Mouse (Mus musculus) CH12.LX (cell line): Measurements from ENCODE around the gene Cacul1. TPM values are rescaled to one million over a fixed set of nuclear protein-coding genes. Genes with fewer than 3 reads are reported as not detected.

ENCODE experiments used
- DNase-seq: peaks from one replicate; pipeline ENCODE4 v3.0.0-alpha.2; 2013; ENCODE audit errors: extremely low read depth
- H3K27ac ChIP-seq: 2 replicates; pipeline ENCODE4 v1.5.1; 2012; ENCODE audit warnings: low read depth, mild to moderate bottlenecking, control low read depth, moderate library complexity; ENCODE audit not compliant: insufficient read depth
- H3K27me3 ChIP-seq: replicated peaks from 2 replicates; pipeline ENCODE3; 2012; ENCODE audit warnings: inconsistent platforms
- H3K36me3 ChIP-seq, 2 experiments: replicated peaks in 1 of 2; 2 replicates each; pipeline versions ENCODE3 to v1.6.1; 2012; ENCODE audit warnings: inconsistent platforms in 1 of 2, low read length in 1 of 2, mild to moderate bottlenecking in 1 of 2, mixed read lengths in 1 of 2, moderate library complexity in 1 of 2; ENCODE audit not compliant: control insufficient read depth in 1 of 2, insufficient read depth in 1 of 2
- H3K4me1 ChIP-seq, 2 experiments: 2 replicates each; pipeline ENCODE4 v1.6.1; 2012; ENCODE audit warnings: inconsistent platforms in 1 of 2, moderate library complexity in 1 of 2; ENCODE audit not compliant: insufficient read depth in 2 of 2, control insufficient read depth in 1 of 2
- H3K4me2 ChIP-seq: 2 replicates; pipeline ENCODE4 v1.6.1; 2012; ENCODE audit warnings: low read depth, mild to moderate bottlenecking, control low read depth; ENCODE audit not compliant: poor library complexity, insufficient read depth, severe bottlenecking
- H3K4me3 ChIP-seq, 3 experiments: fragments of 150-350 bp in 1 of 3; sonication (generic) in 1 of 3; replicated peaks in 1 of 3; 2 replicates each; pipeline versions ENCODE3 to v1.5.1; 2011 to 2012; ENCODE audit warnings: low read depth in 2 of 3, low read length in 2 of 3, mild to moderate bottlenecking in 2 of 3, moderate library complexity in 2 of 3, control low read depth in 1 of 3, improper control_type of control experiment in 1 of 3, inconsistent platforms in 1 of 3, mixed read lengths in 1 of 3; ENCODE audit not compliant: poor library complexity in 1 of 3
- H3K79me2 ChIP-seq: replicated peaks from 2 replicates; pipeline ENCODE4 v1.6.1; 2012; ENCODE audit warnings: mild to moderate bottlenecking, moderate library complexity; ENCODE audit not compliant: control insufficient read depth, poor library complexity, insufficient read depth, severe bottlenecking; ENCODE audit errors: extremely low read depth
- H3K9ac ChIP-seq: 2 replicates; pipeline ENCODE4 v1.6.1; 2012; ENCODE audit warnings: low read depth, mild to moderate bottlenecking, control low read depth, moderate library complexity; ENCODE audit not compliant: insufficient read depth
- H3K9me3 ChIP-seq: replicated peaks from 2 replicates; pipeline ENCODE3; 2012; ENCODE audit warnings: low read length, inconsistent platforms, mixed read lengths
- GABPA ChIP-seq: IDR thresholded peaks from 2 replicates; pipeline ENCODE4 v1.6.1; 2012; ENCODE audit warnings: low read depth, low read length, improper control_type of control experiment, inconsistent platforms; ENCODE audit not compliant: insufficient replicate concordance
- IRF4 ChIP-seq: IDR thresholded peaks from 2 replicates; pipeline ENCODE4 v1.6.1; 2014; ENCODE audit warnings: low read depth, mild to moderate bottlenecking, inconsistent platforms, low read length, improper control_type of control experiment
- KAT2A ChIP-seq: IDR thresholded peaks from 2 replicates; pipeline ENCODE4 v1.6.1; 2012; ENCODE audit warnings: low read length, improper control_type of control experiment, inconsistent platforms; ENCODE audit not compliant: insufficient replicate concordance
- MAX ChIP-seq: IDR thresholded peaks from 2 replicates; pipeline ENCODE4 v1.6.1; 2011; ENCODE audit warnings: low read length, improper control_type of control experiment
- MAZ ChIP-seq: IDR thresholded peaks from 2 replicates; pipeline ENCODE4 v1.6.1; 2012; ENCODE audit warnings: low read depth, mild to moderate bottlenecking, inconsistent platforms, low read length, improper control_type of control experiment, moderate library complexity
- MYC ChIP-seq: IDR thresholded peaks from 2 replicates; pipeline ENCODE4 v1.6.1; 2011; ENCODE audit warnings: low read depth, mild to moderate bottlenecking, improper control_type of control experiment, low read length
- NRF1 ChIP-seq: IDR thresholded peaks from 2 replicates; pipeline ENCODE4 v1.6.1; 2014; ENCODE audit warnings: low read depth, mild to moderate bottlenecking, inconsistent platforms, low read length, improper control_type of control experiment, moderate library complexity
- SIN3A ChIP-seq: IDR thresholded peaks from 2 replicates; pipeline ENCODE4 v1.6.1; 2012; ENCODE audit warnings: low read length, improper control_type of control experiment, inconsistent platforms
- USF1 ChIP-seq: IDR thresholded peaks from 2 replicates; pipeline ENCODE4 v1.6.1; 2014; ENCODE audit warnings: low read depth, mild to moderate bottlenecking, inconsistent platforms, low read length, improper control_type of control experiment
- USF2 ChIP-seq: conservative IDR thresholded peaks from 2 replicates; pipeline ENCODE4 v1.6.1; 2011; ENCODE audit warnings: low read depth, low read length, improper control_type of control experiment
- ZC3H11A ChIP-seq: IDR thresholded peaks from 2 replicates; pipeline ENCODE4 v1.6.1; 2012; ENCODE audit warnings: low read depth, mild to moderate bottlenecking, inconsistent platforms, low read length, improper control_type of control experiment
- ZNF384 ChIP-seq: IDR thresholded peaks from 2 replicates; pipeline ENCODE4 v1.6.1; 2012; ENCODE audit warnings: low read depth, low read length, improper control_type of control experiment, inconsistent platforms
- dilution Hi-C: fragments of 300-500 bp; cut with MboI; formaldehyde crosslinking; loops from 2 replicates; pipeline ENCODE4 v1.14.3; 2020; ENCODE audit warnings: low sequenced_read_pairs; ENCODE audit not compliant: extremely low pct_unique_long_range_greater_than_20kb, extremely low pct_ligation_motif_present
- in situ Hi-C: fragments of 300-500 bp; cut with MboI; formaldehyde crosslinking; loops from 3 replicates; pipeline ENCODE4 v1.14.3; 2019; ENCODE audit warnings: low sequenced_read_pairs, low pct_ligation_motif_present, low pct_unique_long_range_greater_than_20kb, mixed read lengths
- polyA plus RNA-seq: library from polyadenylated mRNA; unstranded; fragments of >175 nt; gene quantifications from 2 replicates; pipeline ENCODE4 v1.2.1, GENCODE M21; 2012; ENCODE audit warnings: low read depth; ENCODE audit not compliant: insufficient read length
- total RNA-seq, 2 experiments: library from RNA; depleted of rRNA; stranded (reverse); fragments of 300-350 nt in 1 of 2; fragments of >200 nt in 1 of 2; gene quantifications; 2 replicates each; pipeline ENCODE4 v1.2.3; 2012 to 2014

Cacul1 gene
- total and polyA plus RNA-seq, 3 experiments, result 17.8 to 45.7 (median 44.6) TPM

DNA sequence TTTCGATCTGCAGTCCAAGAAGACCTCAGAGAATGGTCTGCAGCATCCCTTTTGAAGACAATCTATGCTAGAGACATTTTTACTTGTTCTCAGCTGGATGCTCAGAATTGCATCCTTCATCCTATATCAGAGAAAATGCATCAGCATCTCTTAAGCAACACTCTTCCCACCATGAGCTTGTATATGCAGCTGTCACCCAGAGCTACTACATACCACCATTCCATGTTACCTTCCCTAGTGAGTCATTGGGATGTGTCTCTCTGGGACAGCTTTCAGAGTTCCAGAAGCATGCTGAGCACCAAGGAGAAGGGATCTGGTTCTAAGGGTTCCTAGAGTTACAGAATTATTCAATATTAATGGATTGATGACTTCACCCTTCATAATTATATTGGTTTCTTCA lies 102.0 kb downstream of the Cacul1 start:
- no peak overlapping the region for H3K27ac ChIP-seq
- no peak overlapping the region for H3K9ac ChIP-seq
- no peak for DNase-seq
- no peaks in the 10 kb centered on the region for H3K4me1 ChIP-seq
- no peaks in the 10 kb centered on the region for H3K9me3 ChIP-seq
- in situ Hi-C loops (no loop called here), dilution Hi-C loops (no loop called here)
- H3K4me3 ChIP-seq, result no peak overlapping the region
- H3K4me2 ChIP-seq, result no peak overlapping the region
- no peaks in the 10 kb centered on the region for H3K79me2 ChIP-seq
- no peaks in the 10 kb centered on the region for H3K27me3 ChIP-seq
- no peaks in the 10 kb centered on the region for H3K36me3 ChIP-seq
- TF ChIP-seq MAZ (no peak), USF2 (no peak), ZNF384 (no peak), IRF4 (no peak), KAT2A (no peak), USF1 (no peak), MAX (no peak), GABPA (no peak)

DNA sequence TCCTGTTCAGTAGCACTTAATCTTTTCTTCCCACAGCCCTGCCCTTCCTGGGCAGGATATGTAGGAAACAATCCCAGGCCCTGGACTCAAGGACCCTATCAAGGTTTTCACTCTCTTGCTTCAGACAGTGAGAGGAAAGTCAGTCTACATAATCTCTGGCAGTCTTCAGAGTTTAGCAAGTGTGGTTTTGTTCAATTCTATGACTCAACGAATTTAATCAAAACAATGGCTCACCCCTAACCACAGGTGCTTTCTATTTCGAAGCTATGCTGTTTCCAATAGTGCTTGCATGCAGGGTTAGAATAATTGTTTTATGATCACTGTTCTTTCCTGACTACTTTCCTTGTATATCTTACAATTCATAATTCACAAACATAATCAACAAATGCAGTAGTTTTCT lies 103.0 kb downstream of the Cacul1 start:
- H3K27ac ChIP-seq, result no peak overlapping the region
- H3K79me2 ChIP-seq, result no peaks in the 10 kb centered on the region
- no peak overlapping the region for H3K9ac ChIP-seq
- dilution Hi-C loops (no loop called here), in situ Hi-C loops (no loop called here)
- no peak overlapping the region for H3K4me2 ChIP-seq
- no peaks in the 10 kb centered on the region for H3K36me3 ChIP-seq
- DNase-seq, result no peak
- TF ChIP-seq NRF1 (no peak), MYC (no peak), USF1 (no peak), SIN3A (no peak), ZC3H11A (no peak)
- no peaks in the 10 kb centered on the region for H3K4me1 ChIP-seq
- H3K27me3 ChIP-seq, result no peaks in the 10 kb centered on the region
- H3K9me3 ChIP-seq, result no peaks in the 10 kb centered on the region
- H3K4me3 ChIP-seq, result no peak overlapping the region

Other genes with a start within 250 kb of the Cacul1 start
- not detected in 2 replicates for gene Prlhr, start 112.7 kb downstream of the Cacul1 start, total RNA-seq (2012; rRNA removed)
- gene Prlhr, start 112.7 kb downstream of the Cacul1 start, total RNA-seq (2014; rRNA removed), result not detected in 2 replicates
- gene Prlhr, start 112.7 kb downstream of the Cacul1 start, polyA plus RNA-seq, result not detected in 2 replicates
- gene Nanos1, start 175.0 kb upstream of the Cacul1 start, total RNA-seq (2012; rRNA removed), result 1.3 and 1.7 TPM in 2 replicates
- gene Nanos1, start 175.0 kb upstream of the Cacul1 start, total RNA-seq (2014; rRNA removed), result 3.1 and 3.2 TPM in 2 replicates
- 0.91 and 1.2 TPM in 2 replicates for gene Nanos1, start 175.0 kb upstream of the Cacul1 start, polyA plus RNA-seq
- 213 and 240 TPM in 2 replicates for gene Eif3a, start 209.6 kb upstream of the Cacul1 start, total RNA-seq (2012; rRNA removed)
- gene Eif3a, start 209.6 kb upstream of the Cacul1 start, total RNA-seq (2014; rRNA removed), result 120 and 128 TPM in 2 replicates
- gene Eif3a, start 209.6 kb upstream of the Cacul1 start, polyA plus RNA-seq, result 372 and 420 TPM in 2 replicates
- 16.2 TPM in 2 replicates for gene Fam45a, start 230.6 kb upstream of the Cacul1 start, total RNA-seq (2012; rRNA removed)
- 24.4 and 29.8 TPM in 2 replicates for gene Fam45a, start 230.6 kb upstream of the Cacul1 start, total RNA-seq (2014; rRNA removed)
- 27.3 and 35.2 TPM in 2 replicates for gene Fam45a, start 230.6 kb upstream of the Cacul1 start, polyA plus RNA-seq